Mouse (Mus musculus): ENCODE results near the gene Ehbp1l1.

The Ehbp1l1 gene

GRCm38 (mm10) chr19:5665465-5665864 lies 60.7 kb downstream of the Ehbp1l1 start:
- no peak for DNase-seq

GRCm38 (mm10) chr19:5664669-5665257 lies 61.4 kb downstream of the Ehbp1l1 start:
- no peak for DNase-seq

GRCm38 (mm10) chr19:5662981-5663913 lies 62.9 kb downstream of the Ehbp1l1 start, which contains the start of gene Sipa1:
Gene Sipa1, minus strand, starts transcription at chr19:5663707.
- peak; percentile 52 for DNase-seq

- DNase-seq: no peak
Measured at GRCm38 (mm10) chr19:5662310-5662709, 63.8 kb downstream of the Ehbp1l1 start.

- DNase-seq: no peak
Measured at GRCm38 (mm10) chr19:5660942-5661751, 65.0 kb downstream of the Ehbp1l1 start.
